Mouse (Mus musculus) urinary bladder, postnatal 36 days (tissue): ENCODE measurements around the gene Rnase11.
A peak's percentile ranks its signal among the peaks of the same experiment; 100 is the strongest.

Experiments
- DNase-seq, 2 experiments: peaks; one replicate each; pipeline ENCODE4 v3.0.0; 2022; ENCODE audit warnings: low spot score in 2 of 2, mixed read lengths in 1 of 2

Rnase11 gene

DNA sequence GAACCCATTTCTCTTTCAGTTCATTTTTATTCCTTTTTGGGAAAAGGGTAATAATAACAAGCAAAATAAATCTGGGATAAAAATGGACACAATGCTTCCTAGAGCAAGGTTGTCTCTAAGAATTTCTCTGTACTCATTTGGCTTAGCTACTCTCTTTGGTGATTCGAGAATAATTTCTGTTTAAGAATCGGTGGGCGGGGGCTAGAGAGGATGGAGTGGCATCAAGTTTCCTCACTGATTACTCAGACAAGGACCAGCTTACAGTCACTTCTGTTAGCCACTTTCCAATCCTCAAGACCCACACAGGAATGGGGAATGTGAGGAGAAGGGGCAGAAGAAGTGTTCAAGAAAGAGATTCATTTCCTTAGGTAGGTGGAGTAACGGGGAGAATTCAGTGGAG is 41.2 kb downstream of the Rnase11 start:
- DNase-seq = no peak

DNA sequence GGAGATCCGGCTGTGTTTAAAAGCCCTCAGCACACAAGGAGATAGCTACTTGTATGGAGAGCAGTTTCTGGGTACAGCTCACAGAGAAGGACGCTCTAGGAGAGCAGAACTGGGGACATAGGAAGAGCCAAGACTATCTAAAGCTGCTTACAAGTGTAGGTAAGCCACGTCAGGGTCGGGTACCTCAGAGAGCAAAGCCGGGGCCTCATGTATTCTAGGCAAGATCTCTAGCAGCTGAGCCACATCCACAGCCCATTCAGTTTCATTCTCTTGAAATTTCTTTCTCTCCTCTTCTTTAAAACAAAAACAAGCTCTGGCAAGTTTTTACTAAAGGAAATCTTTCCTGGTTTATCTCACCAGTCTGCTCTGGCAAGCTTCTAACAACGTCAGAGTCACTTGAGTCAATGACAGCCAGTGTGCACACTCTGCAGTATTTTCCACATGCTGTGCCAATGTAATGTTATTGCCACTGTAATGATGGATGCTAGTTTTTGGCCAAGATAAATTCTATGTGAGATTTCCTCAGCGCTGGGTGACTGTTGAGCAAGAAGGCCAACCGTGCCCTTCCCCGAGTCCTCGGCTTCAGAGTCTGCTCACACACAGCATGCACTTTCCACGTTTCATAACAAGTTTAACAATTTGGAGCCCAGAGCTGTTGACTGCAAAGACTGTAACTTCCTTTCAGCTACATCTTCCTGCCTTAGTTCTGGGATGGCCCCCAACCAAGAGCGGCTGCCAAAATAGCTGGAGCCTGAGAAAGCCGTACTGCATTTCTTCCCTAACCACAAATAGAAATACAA is 41.8 kb downstream of the Rnase11 start:
- DNase-seq = peak; percentile 25 to 75

DNA sequence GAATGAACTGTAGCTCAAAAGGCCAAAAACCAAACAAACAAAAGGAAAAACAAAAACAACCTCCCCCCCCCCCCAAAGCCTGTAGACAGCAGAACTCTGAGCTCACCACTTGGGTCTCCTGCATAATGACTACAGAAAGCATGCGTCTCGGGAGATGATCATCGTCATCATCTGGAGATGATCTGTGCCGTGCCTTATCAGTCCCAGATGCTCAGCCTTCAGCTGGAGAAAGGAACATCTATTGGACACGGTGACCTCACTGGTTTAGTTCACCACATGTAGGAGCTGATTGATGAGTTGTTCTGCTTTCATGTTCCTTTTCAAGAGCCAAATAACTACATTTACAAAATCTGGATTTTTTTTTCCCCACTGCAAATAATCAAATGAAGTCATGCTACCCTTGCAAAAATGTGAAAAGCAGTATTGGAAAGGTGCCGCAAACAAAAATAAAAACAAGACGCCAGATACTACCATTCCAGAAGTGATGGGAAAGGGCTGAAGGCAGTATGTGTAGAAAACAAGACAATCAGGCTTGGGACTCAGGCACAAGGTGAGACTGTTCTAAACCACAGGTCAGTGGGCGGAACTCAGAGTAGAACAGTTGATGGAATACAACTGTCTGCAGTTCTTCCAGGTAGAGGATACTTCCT is 42.7 kb downstream of the Rnase11 start, which contains the start of gene Rnase10:
Gene Rnase10, plus strand, starts transcription at position 600 of the 650 bp plus-strand sequence.
- no peak for DNase-seq
